Mouse (Mus musculus) heart, postnatal 10 days (tissue): ENCODE measurements around the gene Nrxn1. TPM values are rescaled to one million over a fixed set of nuclear protein-coding genes. Genes with fewer than 3 reads are reported as not detected.

Experiments used
- DNase-seq, 2 experiments: peaks; one replicate each; pipeline ENCODE4 v3.0.0; 2021
- intact Hi-C: fragments of 180-260 bp; cut with DNase I; formaldehyde crosslinking; loops from one replicate; pipeline ENCODE4 v1.15.1; 2025
- total RNA-seq, 2 experiments: library from RNA; stranded (reverse); gene quantifications; 2 replicates each; pipeline ENCODE4 v1.2.3; 2021

Nrxn1 gene
- total RNA-seq, 2 experiments from 2014 or later: 0.84 to 2.2 TPM

DNA sequence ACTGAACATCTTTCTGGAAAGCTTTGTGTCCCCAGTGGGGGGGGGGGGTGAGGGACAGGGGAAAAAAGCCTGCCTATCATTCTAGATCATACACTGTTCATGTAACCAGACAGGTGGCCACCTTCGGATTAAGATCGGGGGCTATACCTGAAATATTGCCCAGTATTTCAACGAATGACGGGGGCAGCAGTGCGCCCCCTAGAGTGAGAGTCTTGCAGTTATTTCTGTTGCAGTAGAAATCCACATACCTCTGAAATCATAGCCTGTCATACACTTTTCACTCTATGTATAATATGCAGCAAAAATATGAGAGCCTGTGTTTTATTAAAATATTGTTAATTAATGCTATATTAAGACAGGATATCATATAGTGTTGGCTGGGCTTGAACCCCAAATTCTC lies 636.1 kb downstream of the Nrxn1 start:
- intact Hi-C loops: no loop called here
- no peak for DNase-seq

GRCm38 (mm10) chr17:90455904-90456303 lies 637.0 kb downstream of the Nrxn1 start:
- intact Hi-C loops: no loop called here
- no peak for DNase-seq

DNA sequence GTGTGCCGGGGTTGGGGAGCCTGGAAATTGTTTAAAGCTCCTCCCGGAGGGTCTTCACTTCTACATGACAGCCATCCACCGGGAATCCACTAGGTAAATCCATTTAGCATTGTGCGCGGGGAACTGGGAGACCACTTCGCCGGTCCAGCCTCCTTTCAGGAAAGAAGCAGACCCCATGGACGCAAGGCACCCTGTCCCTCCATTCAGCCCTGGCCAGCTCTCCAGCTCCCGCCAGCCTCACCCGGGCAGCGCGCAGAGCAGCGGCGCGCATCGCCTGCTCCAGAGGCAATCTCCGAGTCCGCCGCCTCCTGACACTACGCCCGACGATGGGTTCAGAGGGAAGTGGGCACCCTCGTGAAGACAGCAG lies 637.5 kb downstream of the Nrxn1 start:
- peak in 1 of 2 experiments; percentile 7 for DNase-seq
- intact Hi-C loops: no loop called here

DNA sequence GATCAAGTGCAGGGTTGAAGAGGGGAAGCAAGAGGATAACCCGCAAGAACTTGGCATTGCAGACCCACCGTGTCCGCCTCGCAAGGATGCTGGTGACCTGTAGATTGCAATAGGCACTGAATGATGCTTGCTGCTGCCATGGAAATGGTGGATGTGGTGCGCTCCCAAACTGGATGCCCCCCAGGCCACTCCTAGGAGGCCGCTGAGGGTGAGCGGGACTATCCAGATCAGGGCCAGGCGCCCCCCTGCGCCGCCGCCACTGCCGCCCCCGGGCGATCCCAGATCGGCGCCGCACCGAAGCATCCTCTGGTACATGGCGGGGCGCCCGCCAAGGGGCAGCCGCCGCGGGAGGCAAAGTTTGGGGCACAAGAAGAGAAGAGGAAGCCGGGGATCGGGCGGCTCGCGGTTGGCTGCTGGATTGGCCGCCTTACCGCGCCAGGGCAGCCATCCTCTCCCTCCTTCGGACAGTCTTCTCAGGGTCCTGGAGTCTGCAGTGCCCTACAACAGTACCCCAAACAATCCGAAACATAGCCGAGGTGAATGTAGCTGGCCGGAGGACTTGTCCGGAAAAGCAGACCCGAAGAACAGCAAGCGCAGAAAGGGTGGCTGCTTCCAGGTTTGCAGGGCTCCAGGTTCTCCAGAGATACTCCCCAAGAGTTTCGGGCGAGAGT lies 638.0 kb downstream of the Nrxn1 start:
- no peak for DNase-seq
- intact Hi-C loops: no loop called here

DNA sequence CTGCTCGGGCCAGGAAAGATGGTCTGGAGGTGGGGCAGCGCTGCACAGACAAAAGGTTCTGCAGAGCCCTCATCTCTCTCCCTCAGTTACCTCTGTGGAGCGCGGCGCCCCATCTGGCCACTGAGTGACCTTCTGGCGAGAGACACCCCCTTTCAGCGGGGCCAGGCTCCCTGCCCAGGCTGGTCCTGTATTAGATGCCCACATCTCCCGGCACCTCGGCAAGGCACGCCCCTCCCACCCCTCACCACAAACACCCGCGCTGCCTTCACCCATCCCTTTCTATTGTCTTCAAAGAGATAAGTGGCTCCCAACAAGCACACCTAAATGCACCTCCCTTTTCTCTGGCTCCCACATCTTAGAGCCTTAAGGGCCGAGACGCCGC lies 638.5 kb downstream of the Nrxn1 start:
- DNase-seq: no peak
- intact Hi-C loops: no loop called here

DNA sequence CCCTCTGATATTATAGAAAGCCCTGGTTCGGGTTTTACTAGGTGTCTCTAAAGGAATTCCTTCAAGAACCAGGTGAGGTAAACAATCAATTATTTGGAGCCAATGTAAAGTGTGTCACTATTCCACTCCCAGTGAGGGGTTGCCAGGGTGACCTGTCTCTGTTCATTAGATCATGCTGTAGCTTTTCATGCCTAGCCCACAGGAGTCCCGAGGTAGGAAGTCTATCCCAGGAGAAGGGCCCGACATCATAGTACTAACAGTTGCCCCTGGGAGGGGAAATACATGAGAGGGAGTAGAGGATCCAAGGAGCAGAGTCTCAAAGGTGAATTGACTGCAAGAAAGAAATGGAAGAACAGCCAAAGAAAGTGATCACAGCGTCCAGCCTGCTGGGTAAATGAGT lies 639.6 kb downstream of the Nrxn1 start:
- no peak for DNase-seq
- intact Hi-C loops: no loop called here

GRCm38 (mm10) chr17:90452770-90453169 lies 640.1 kb downstream of the Nrxn1 start:
- intact Hi-C loops: no loop called here
- no peak for DNase-seq

- DNase-seq: no peak
- intact Hi-C loops: no loop called here
Measured at GRCm38 (mm10) chr17:90451384-90451783, 641.5 kb downstream of the Nrxn1 start.

- intact Hi-C loops: no loop called here
- DNase-seq: no peak
Measured at GRCm38 (mm10) chr17:90443067-90443466, 649.8 kb downstream of the Nrxn1 start.

DNA sequence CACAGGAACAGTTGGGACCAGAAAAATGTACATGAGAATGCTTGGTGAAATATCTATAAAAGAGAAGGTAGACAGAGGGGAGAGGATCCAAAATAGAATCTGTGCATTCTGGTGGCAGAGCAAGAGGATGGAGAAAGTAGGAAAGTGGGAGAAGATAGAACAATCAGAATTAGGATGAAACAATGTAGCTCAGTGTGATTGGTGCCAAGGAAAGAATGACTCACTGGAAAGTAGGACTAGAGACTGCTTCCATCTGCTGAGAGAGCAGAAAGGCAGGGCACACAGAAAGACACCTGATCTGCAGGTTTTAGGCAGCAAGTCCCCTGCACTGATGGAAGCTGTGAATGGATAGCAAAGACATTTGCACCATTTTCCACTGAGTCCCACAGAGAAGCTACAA lies 657.0 kb downstream of the Nrxn1 start:
- intact Hi-C loops: no loop called here
- no peak for DNase-seq

- DNase-seq: no peak
Measured at GRCm38 (mm10) chr17:90435371-90435770, 657.5 kb downstream of the Nrxn1 start.

GRCm38 (mm10) chr17:90430211-90430610 lies 662.7 kb downstream of the Nrxn1 start:
- DNase-seq: no peak
- intact Hi-C loops: no loop called here

More at GRCm38 (mm10) chr17:90435371-90435770, 657.5 kb downstream of the Nrxn1 start:
- intact Hi-C loops: no loop called here

DNA sequence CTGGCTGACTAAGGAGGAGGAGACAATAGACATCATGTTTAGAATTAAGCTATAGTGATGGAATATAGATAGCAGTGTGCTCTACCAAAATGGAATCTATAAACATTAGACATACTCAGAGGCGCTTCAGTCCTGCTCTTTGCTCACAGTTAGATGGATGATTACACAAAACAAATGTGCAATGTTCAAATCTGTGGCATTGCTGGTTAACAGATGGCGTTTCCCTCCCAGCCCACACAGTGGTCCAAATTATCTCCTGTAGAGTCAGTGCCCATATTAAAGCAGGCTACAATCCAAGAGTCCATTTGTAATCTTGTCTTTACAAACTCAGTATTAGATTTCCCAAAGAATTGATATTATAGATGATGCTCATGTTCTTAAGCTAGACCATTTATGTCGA lies 666.9 kb downstream of the Nrxn1 start:
- intact Hi-C loops: no loop called here
- DNase-seq: no peak

GRCm38 (mm10) chr17:90422591-90422990 lies 670.3 kb downstream of the Nrxn1 start:
- DNase-seq: no peak
- intact Hi-C loops: no loop called here

DNA sequence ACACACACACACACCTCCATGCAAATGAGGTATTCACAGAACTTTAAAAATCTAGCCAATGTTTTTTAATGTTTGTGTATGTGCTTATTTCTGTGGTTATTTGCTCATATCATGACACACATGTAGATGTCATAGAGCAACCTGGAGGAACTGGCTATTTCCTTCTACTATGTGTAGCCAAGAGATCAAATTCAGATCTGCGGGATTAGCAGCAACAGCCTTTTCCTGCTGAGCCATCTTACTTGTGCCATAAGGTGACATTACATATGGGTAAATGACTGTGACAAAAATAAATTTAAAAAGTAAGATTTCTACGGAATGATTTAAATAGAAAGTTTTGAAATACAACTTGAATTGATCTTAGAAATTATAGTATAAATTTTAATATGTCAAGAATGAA lies 672.1 kb downstream of the Nrxn1 start:
- DNase-seq: no peak
- intact Hi-C loops: no loop called here

GRCm38 (mm10) chr17:90419615-90420014 lies 673.3 kb downstream of the Nrxn1 start:
- DNase-seq: no peak
- intact Hi-C loops: no loop called here

- intact Hi-C loops: no loop called here
- no peak for DNase-seq
Measured at GRCm38 (mm10) chr17:90396357-90396756, 696.5 kb downstream of the Nrxn1 start.

GRCm38 (mm10) chr17:90394606-90395005 lies 698.3 kb downstream of the Nrxn1 start:
- DNase-seq: no peak
- intact Hi-C loops: no loop called here

DNA sequence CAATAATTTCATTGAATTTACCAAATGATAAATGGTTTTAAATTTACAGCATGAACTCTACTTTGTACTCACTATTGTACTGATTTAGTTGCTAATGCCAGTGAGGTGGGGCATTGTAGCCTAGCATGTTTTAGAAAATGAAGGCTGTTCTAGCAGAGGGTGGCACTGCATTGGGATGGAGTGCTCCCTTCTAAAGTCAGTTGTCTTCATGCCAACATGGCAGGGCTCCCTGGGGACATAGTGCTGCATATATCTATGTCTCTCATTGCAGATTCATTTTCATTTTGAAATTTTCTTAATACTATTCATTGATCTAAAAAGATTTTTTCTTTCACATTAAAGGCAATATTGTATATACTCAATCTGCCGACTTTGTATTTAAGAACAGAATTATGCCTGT lies 700.1 kb downstream of the Nrxn1 start:
- intact Hi-C loops: no loop called here
- DNase-seq: no peak

DNA sequence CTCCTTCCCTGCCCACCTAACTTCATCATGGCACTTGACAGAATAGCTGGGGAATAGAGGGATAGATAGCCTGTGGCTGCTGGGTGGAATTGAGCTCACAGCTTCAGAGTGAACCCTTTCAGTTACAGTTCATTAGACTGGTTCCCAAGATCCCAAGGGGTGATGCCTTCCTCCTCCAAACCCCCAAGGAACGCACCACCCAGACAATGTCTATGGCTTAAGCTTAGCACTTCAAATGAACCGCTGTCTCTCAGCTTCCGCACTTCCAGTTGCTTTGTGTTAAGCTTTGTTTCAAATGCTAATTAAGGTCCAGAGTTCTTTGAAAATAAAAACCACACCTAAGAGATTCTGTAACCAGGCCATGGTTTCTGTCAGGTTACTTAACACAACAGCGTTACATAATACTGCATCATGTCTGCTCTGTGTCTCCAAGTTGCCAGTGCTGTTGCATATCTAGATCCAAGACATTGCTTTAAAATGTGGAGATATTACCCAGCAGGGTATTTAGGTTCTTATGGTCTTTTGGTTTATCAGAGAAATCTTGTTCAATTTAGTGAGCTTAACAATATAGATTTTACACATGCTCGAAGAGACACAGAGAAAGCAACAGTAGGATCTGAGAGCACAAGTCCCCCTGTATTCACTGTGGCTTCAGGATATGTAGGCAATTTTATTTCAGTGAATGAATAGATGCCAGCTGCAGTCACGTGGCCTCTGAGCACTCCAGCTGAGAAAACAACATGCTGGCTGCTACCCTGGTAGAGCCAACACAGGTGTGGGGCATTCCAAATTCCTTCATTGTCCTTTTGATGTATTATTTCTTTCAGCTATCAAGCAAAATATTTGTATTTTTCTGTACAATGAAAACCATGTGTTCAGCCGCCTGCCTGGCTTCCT lies 702.3 kb downstream of the Nrxn1 start:
- no peak for DNase-seq
- intact Hi-C loops: no loop called here

GRCm38 (mm10) chr17:90384856-90385255 lies 708.0 kb downstream of the Nrxn1 start:
- no peak for DNase-seq
- intact Hi-C loops: no loop called here
